Mouse (Mus musculus) erythroblast, embryonic 14.5 days (primary cell): ENCODE measurements around the gene Nsd2. TPM values are rescaled to one million over a fixed set of nuclear protein-coding genes. Genes with fewer than 3 reads are reported as not detected.
"Not testable (repeated sequence)": the region's sequence is repeated elsewhere in the genome, so short reads cannot be mapped to it uniquely, and the experiment has no call there.

Experiments
- H3K27me3 ChIP-seq: 2 replicates; pipeline ENCODE4 v1.6.1; 2012; ENCODE audit warnings: inconsistent platforms; ENCODE audit not compliant: control insufficient read depth
- H3K36me3 ChIP-seq: 2 replicates; pipeline ENCODE4 v1.6.1; 2012; ENCODE audit warnings: mild to moderate bottlenecking, inconsistent platforms; ENCODE audit not compliant: control insufficient read depth
- H3K4me1 ChIP-seq: 2 replicates; pipeline ENCODE4 v1.6.1; 2012; ENCODE audit warnings: inconsistent platforms; ENCODE audit not compliant: control insufficient read depth
- H3K4me3 ChIP-seq: replicated peaks from 2 replicates; pipeline ENCODE3; 2012; ENCODE audit warnings: moderate library complexity, mild to moderate bottlenecking, inconsistent platforms
- H3K9me3 ChIP-seq: 2 replicates; pipeline ENCODE4 v1.6.1; 2012; ENCODE audit warnings: low read length, inconsistent platforms, mixed read lengths; ENCODE audit not compliant: control insufficient read depth
- GATA1 ChIP-seq: IDR thresholded peaks from 2 replicates; pipeline ENCODE4 v1.6.1; 2012; ENCODE audit warnings: low read length, inconsistent platforms, mixed read lengths
- TAL1 ChIP-seq: IDR thresholded peaks from 3 replicates; pipeline ENCODE4 v1.6.1; 2012; ENCODE audit warnings: low read length, inconsistent platforms, mixed read lengths
- polyA plus RNA-seq: library from polyadenylated mRNA; stranded (reverse); fragments of >175 nt; gene quantifications from 2 replicates; pipeline ENCODE4 v1.2.3, GENCODE M21; 2012

The Nsd2 gene
- polyA plus RNA-seq, 1 experiment, result 1.5 TPM

- Histone ChIP-seq H3K36me3 (peaks cover 37% of the 10 kb centered on the region), H3K4me1 (peaks cover 50% of the 10 kb centered on the region), H3K9me3 (peaks cover 20% of the 10 kb centered on the region), H3K27me3 (no peaks in the 10 kb centered on the region; the same call in 1 of the 2 replicates), H3K4me3 (peak overlapping the region; percentile 79)
- TF ChIP-seq TAL1 (no peak), GATA1 (no peak)
Measured at GRCm38 (mm10) chr5:33935700-33936111, 115.2 kb downstream of the Nsd2 start.

DNA sequence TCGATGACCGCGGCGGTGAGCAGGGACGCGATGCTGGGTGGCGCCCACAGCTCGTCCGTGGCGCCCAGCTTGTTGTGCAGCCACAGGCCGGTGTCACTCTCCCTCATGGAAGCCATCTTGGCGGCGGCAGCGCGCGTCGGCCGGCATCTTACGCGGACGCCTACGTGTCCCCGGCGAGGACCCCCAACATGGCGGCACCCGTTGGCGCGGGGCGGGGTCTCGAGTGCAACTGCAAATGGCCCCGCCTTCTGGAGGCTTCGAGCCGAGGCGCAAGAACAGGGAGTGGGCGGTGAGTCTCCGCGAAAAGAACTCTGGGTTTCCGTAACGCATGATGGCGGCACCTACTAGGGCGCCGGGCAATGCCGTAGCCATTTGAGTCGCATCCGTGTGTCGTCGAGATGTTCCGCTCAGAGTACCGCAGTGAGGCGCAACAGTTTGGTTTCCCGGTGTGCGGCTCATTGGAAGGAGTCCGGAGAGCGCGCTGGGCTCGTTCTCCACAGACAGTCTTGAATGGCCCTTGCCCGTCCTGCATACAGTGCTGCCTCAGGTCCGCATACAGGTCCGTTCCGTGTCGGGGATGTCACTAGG is 115.7 kb downstream of the Nsd2 start, which contains the start of gene Nelfa:
TSS of gene Nelfa (minus strand) at position 294 of the 588 bp plus-strand sequence.
- Histone ChIP-seq H3K4me3 (peak within 1 kb of the TSS; percentile 79), H3K36me3 (peaks cover 35% of the 10 kb centered on the region), H3K4me1 (peaks cover 50% of the 10 kb centered on the region), H3K27me3 (no peaks in the 10 kb centered on the region; the same call in 1 of the 2 replicates), H3K9me3 (peaks cover 20% of the 10 kb centered on the region)
- no peak for TF ChIP-seq GATA1
- no peak for TF ChIP-seq TAL1

GRCm38 (mm10) chr5:33937230-33937629 is 116.7 kb downstream of the Nsd2 start:
- peaks cover 25% of the 10 kb centered on the region for H3K36me3 ChIP-seq
- H3K4me3 ChIP-seq, result peak overlapping the region; percentile 79
- TF ChIP-seq TAL1 (no peak), GATA1 (no peak)
- no peaks in the 10 kb centered on the region; the same call in 1 of the 2 replicates for H3K27me3 ChIP-seq
- peaks cover 28% of the 10 kb centered on the region for H3K9me3 ChIP-seq
- H3K4me1 ChIP-seq, result peaks cover 46% of the 10 kb centered on the region

GRCm38 (mm10) chr5:33938448-33938847 is 117.9 kb downstream of the Nsd2 start:
- H3K4me1 ChIP-seq, result peaks cover 37% of the 10 kb centered on the region
- H3K4me3 ChIP-seq, result no peak overlapping the region
- H3K36me3 ChIP-seq, result peaks cover 21% of the 10 kb centered on the region
- no peaks in the 10 kb centered on the region; the same call in 1 of the 2 replicates for H3K27me3 ChIP-seq
- H3K9me3 ChIP-seq, result peaks cover 32% of the 10 kb centered on the region
- no peak for TF ChIP-seq TAL1
- TF ChIP-seq GATA1, result no peak

DNA sequence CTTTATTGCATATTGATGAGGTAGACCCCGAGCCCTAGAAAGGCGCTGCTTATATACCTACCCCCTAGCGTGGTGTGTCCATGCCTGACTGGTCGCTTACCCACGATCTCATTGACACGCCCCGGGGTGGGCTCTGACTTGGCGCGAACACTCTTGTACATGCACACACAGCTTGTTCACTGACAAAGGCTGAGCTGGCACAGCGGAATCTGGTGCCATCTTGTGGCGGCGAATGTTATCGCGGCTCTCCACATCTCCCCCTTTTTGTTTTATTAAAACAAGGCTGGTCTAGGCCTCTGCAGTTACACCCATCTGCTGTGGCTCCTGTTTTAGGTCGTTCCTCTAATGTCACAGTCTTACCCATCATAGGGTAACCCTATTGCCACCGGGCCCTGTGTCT is 126.5 kb downstream of the Nsd2 start:
- not testable (repeated sequence) for H3K4me1 ChIP-seq, H3K36me3 ChIP-seq, H3K27me3 ChIP-seq, H3K4me3 ChIP-seq
- peaks cover 30% of the 10 kb centered on the region for H3K9me3 ChIP-seq

Other genes starting within 250 kb of the Nsd2 start
- gene Fam53a, start 191.1 kb upstream of the Nsd2 start, polyA plus RNA-seq, result 5.3 and 5.7 TPM in 2 replicates
- gene Gm9903, start 190.8 kb upstream of the Nsd2 start, polyA plus RNA-seq, result not detected in 2 replicates
- gene Slbp, start 168.2 kb upstream of the Nsd2 start, polyA plus RNA-seq, result 70.9 and 94.3 TPM in 2 replicates
- gene Tacc3, start 162.6 kb upstream of the Nsd2 start, polyA plus RNA-seq, result 9.4 and 11.6 TPM in 2 replicates
- 1.2 and 2.2 TPM in 2 replicates for gene Tmem129, start 162.3 kb upstream of the Nsd2 start, polyA plus RNA-seq
- 0.03 TPM in 1 of 2 replicates, not detected in the other for gene Fgfr3, start 99.1 kb upstream of the Nsd2 start, polyA plus RNA-seq
- gene Letm1, start 37.9 kb upstream of the Nsd2 start, polyA plus RNA-seq, result 2.6 and 2.8 TPM in 2 replicates
- 3.2 and 4.0 TPM in 2 replicates for gene Nelfa, start 115.7 kb downstream of the Nsd2 start, polyA plus RNA-seq
- gene Gm1673, start 162.7 kb downstream of the Nsd2 start, polyA plus RNA-seq, result 0.15 TPM in 1 of 2 replicates, not detected in the other
- 0.01 TPM in 1 of 2 replicates, not detected in the other for gene Nat8l, start 175.3 kb downstream of the Nsd2 start, polyA plus RNA-seq